Mouse (Mus musculus) heart, embryonic 10.5 days (tissue): ENCODE measurements around the gene Cacna1g. TPM values are rescaled to one million over a fixed set of nuclear protein-coding genes. Genes with fewer than 3 reads are reported as not detected.

Experiments used
- DNase-seq: peaks from one replicate; pipeline ENCODE4 v3.0.0-alpha.2; 2017; ENCODE audit warnings: low spot score
- H3K27ac ChIP-seq: fragments of 300-500 bp; sonication (generic); 2 replicates; pipeline ENCODE4 v1.5.1; 2016; ENCODE audit warnings: mild to moderate bottlenecking
- H3K27me3 ChIP-seq: fragments of 300-500 bp; sonication (generic); 2 replicates; pipeline ENCODE4 v1.6.1; 2016; ENCODE audit warnings: mild to moderate bottlenecking; ENCODE audit not compliant: poor library complexity, insufficient read depth, severe bottlenecking
- H3K36me3 ChIP-seq: fragments of 300-500 bp; sonication (generic); 2 replicates; pipeline ENCODE4 v1.6.1; 2016; ENCODE audit warnings: mild to moderate bottlenecking, moderate library complexity
- H3K4me1 ChIP-seq: fragments of 300-500 bp; sonication (generic); 2 replicates; pipeline ENCODE4 v1.6.1; 2016; ENCODE audit warnings: mild to moderate bottlenecking
- H3K4me3 ChIP-seq: fragments of 300-500 bp; sonication (generic); 2 replicates; pipeline ENCODE4 v1.5.1; 2016; ENCODE audit warnings: mild to moderate bottlenecking, moderate library complexity
- H3K9me3 ChIP-seq: fragments of 300-500 bp; sonication (generic); 2 replicates; pipeline ENCODE4 v1.6.1; 2016; ENCODE audit warnings: mild to moderate bottlenecking, moderate library complexity
- WGBS: fragments of 180-500 bp; shearing (Covaris S2); methylation state at CpG from one replicate; pipeline ENCODE4 v1.1.7; 2016; 5-methylcytosine and 5-hydroxymethylcytosine counted together
- polyA plus RNA-seq: library from polyadenylated mRNA; unstranded; fragments of >200 nt; fragmentation: Nextera tagmentation; extraction: Ambion mirVana; gene quantifications from 2 replicates; pipeline ENCODE4 v1.2.1, GENCODE M21; 2016

Gene Cacna1g
- polyA plus RNA-seq, result 1.5 and 2.4 TPM in 2 replicates

- peak within 1 kb of the TSS; percentile 69 for H3K27ac ChIP-seq
- H3K27me3 ChIP-seq, result peaks cover 93% of the 10 kb centered on the region
- peaks cover 56% of the 10 kb centered on the region for H3K4me1 ChIP-seq
- H3K9me3 ChIP-seq, result no peaks in the 10 kb centered on the region
- peak; percentile 88 for DNase-seq
- no peaks in the 10 kb centered on the region for H3K36me3 ChIP-seq
- under 1% methylated on average over 62 of the region's 71 CpGs for WGBS
- H3K4me3 ChIP-seq, result peak within 1 kb of the TSS; percentile 71
These were observed at the start of gene Cacna1g for GRCm38 (mm10) chr11:94473707-94474543. TSS of gene Cacna1g (minus strand) at chr11:94474198.

- peak within 1 kb of the TSS; percentile 91 for H3K27ac ChIP-seq
- peak; percentile 90 for DNase-seq
- WGBS, result under 1% methylated on average over 42 of the region's 42 CpGs
- peaks cover 58% of the 10 kb centered on the region for H3K4me1 ChIP-seq
- no peaks in the 10 kb centered on the region for H3K36me3 ChIP-seq
- H3K4me3 ChIP-seq, result peak within 1 kb of the TSS; percentile 73
- H3K9me3 ChIP-seq, result no peaks in the 10 kb centered on the region
- H3K27me3 ChIP-seq, result no peaks in the 10 kb centered on the region
These were observed 47.3 kb upstream of the Cacna1g start, which contains the start of gene Mycbpap for GRCm38 (mm10) chr11:94521219-94521843. TSS of gene Mycbpap (minus strand) at chr11:94521742.

- 48% methylated on average over 9 of the region's 9 CpGs for WGBS
- no peak overlapping the region for H3K4me3 ChIP-seq
- no peaks in the 10 kb centered on the region for H3K27me3 ChIP-seq
- peaks cover 17% of the 10 kb centered on the region; the same call in 1 of the 2 replicates for H3K36me3 ChIP-seq
- H3K9me3 ChIP-seq, result no peaks in the 10 kb centered on the region
- H3K4me1 ChIP-seq, result peaks cover 19% of the 10 kb centered on the region; the same call in 1 of the 2 replicates
- H3K27ac ChIP-seq, result no peak overlapping the region
- DNase-seq, result no peak
These were observed 39.5 kb upstream of the Cacna1g start for GRCm38 (mm10) chr11:94513452-94513851.

- no peak for DNase-seq
- no peak overlapping the region for H3K27ac ChIP-seq
These were observed 35.0 kb upstream of the Cacna1g start for GRCm38 (mm10) chr11:94508976-94509375.

GRCm38 (mm10) chr11:94501482-94501881 lies 27.5 kb upstream of the Cacna1g start:
- 71% methylated on average over 8 of the region's 8 CpGs for whole genome bisulfite sequencing
- Histone ChIP-seq H3K27ac (no peak overlapping the region), H3K27me3 (peaks cover 56% of the 10 kb centered on the region)

More at GRCm38 (mm10) chr11:94508976-94509375, 35.0 kb upstream of the Cacna1g start:
- Histone ChIP-seq H3K27me3 (peaks cover 5% of the 10 kb centered on the region), H3K36me3 (peaks cover 17% of the 10 kb centered on the region; the same call in 1 of the 2 replicates), H3K4me1 (peaks cover 18% of the 10 kb centered on the region; the same call in 1 of the 2 replicates), H3K4me3 (no peak overlapping the region), H3K9me3 (no peaks in the 10 kb centered on the region)
- WGBS, result 74% methylated on average over 10 of the region's 10 CpGs

GRCm38 (mm10) chr11:94500362-94500761 lies 26.4 kb upstream of the Cacna1g start:
- Histone ChIP-seq H3K4me1 (peaks cover 61% of the 10 kb centered on the region), H3K4me3 (peak overlapping the region; percentile 68), H3K27me3 (peaks cover 59% of the 10 kb centered on the region), H3K27ac (peak overlapping the region; percentile 92), H3K9me3 (no peaks in the 10 kb centered on the region), H3K36me3 (peaks cover 7% of the 10 kb centered on the region; the same call in 1 of the 2 replicates)
- no peak for DNase-seq
- 21% methylated on average over 8 of the region's 8 CpGs for WGBS

More at GRCm38 (mm10) chr11:94501482-94501881, 27.5 kb upstream of the Cacna1g start:
- Histone ChIP-seq H3K36me3 (peaks cover under 1% of the 10 kb centered on the region; the same call in 1 of the 2 replicates), H3K9me3 (no peaks in the 10 kb centered on the region), H3K4me1 (peaks cover 50% of the 10 kb centered on the region), H3K4me3 (no peak overlapping the region)
- DNase-seq, result no peak

GRCm38 (mm10) chr11:94499661-94500152 lies 25.7 kb upstream of the Cacna1g start, which contains the start of gene Epn3:
TSS of gene Epn3 (minus strand) at chr11:94499974.
- H3K27ac ChIP-seq, result peak within 1 kb of the TSS; percentile 92
- WGBS, result 0% methylated on average over 26 of the region's 26 CpGs
- peak within 1 kb of the TSS; percentile 68 for H3K4me3 ChIP-seq
- H3K9me3 ChIP-seq, result no peaks in the 10 kb centered on the region
- H3K36me3 ChIP-seq, result peaks cover 7% of the 10 kb centered on the region; the same call in 1 of the 2 replicates
- peak; percentile 86 for DNase-seq
- peaks cover 63% of the 10 kb centered on the region for H3K27me3 ChIP-seq
- peaks cover 68% of the 10 kb centered on the region for H3K4me1 ChIP-seq

GRCm38 (mm10) chr11:94499035-94499434 lies 25.0 kb upstream of the Cacna1g start:
- Histone ChIP-seq H3K9me3 (no peaks in the 10 kb centered on the region), H3K4me3 (peak overlapping the region; percentile 68), H3K27ac (peak overlapping the region; percentile 92), H3K27me3 (peaks cover 69% of the 10 kb centered on the region), H3K4me1 (peaks cover 71% of the 10 kb centered on the region), H3K36me3 (peaks cover 8% of the 10 kb centered on the region; the same call in 1 of the 2 replicates)
- 13% methylated on average over 2 of the region's 2 CpGs for WGBS
- no peak for DNase-seq

- H3K27ac ChIP-seq, result peak overlapping the region; percentile 92
- DNase-seq, result no peak
- H3K4me3 ChIP-seq, result peak overlapping the region; percentile 68
- H3K4me1 ChIP-seq, result peaks cover 71% of the 10 kb centered on the region
- WGBS, result 24% methylated on average over 19 of the region's 19 CpGs
- no peaks in the 10 kb centered on the region for H3K9me3 ChIP-seq
- H3K27me3 ChIP-seq, result peaks cover 74% of the 10 kb centered on the region
- H3K36me3 ChIP-seq, result peaks cover 14% of the 10 kb centered on the region; the same call in 1 of the 2 replicates
These were observed 24.3 kb upstream of the Cacna1g start for GRCm38 (mm10) chr11:94498093-94498996.

GRCm38 (mm10) chr11:94495415-94495814 lies 21.4 kb upstream of the Cacna1g start:
- H3K9me3 ChIP-seq, result no peaks in the 10 kb centered on the region
- peaks cover 82% of the 10 kb centered on the region for H3K27me3 ChIP-seq
- H3K27ac ChIP-seq, result peak overlapping the region; percentile 74
- H3K4me3 ChIP-seq, result no peak overlapping the region
- peaks cover 71% of the 10 kb centered on the region for H3K4me1 ChIP-seq
- H3K36me3 ChIP-seq, result peaks cover 29% of the 10 kb centered on the region
- DNase-seq, result no peak
- WGBS, result 42% methylated on average over 3 of the region's 3 CpGs

- H3K27ac ChIP-seq, result no peak overlapping the region; the same call in 1 of the 2 replicates
- H3K4me3 ChIP-seq, result peak overlapping the region; percentile 65
- 52% methylated on average over 7 of the region's 7 CpGs for WGBS
- H3K9me3 ChIP-seq, result no peaks in the 10 kb centered on the region
- DNase-seq, result no peak
- H3K4me1 ChIP-seq, result peaks cover 41% of the 10 kb centered on the region
- H3K36me3 ChIP-seq, result peaks cover 29% of the 10 kb centered on the region
- H3K27me3 ChIP-seq, result peaks cover 85% of the 10 kb centered on the region
These were observed 17.7 kb upstream of the Cacna1g start for GRCm38 (mm10) chr11:94491749-94492099.
